Mouse (Mus musculus) T-helper 17 cell (primary cell): ENCODE data around the gene Catsperd.

Experiments used
- in situ Hi-C, 2 experiments: fragments of 300-600 bp; cut with MboI, MseI; formaldehyde crosslinking; loops; 1 replicate in 1 of 2; 2 replicates in 1 of 2; pipeline ENCODE4 v1.15.1; 2025; ENCODE audit warnings: high pct_unique_total_duplicates in 2 of 2

Gene Catsperd

DNA sequence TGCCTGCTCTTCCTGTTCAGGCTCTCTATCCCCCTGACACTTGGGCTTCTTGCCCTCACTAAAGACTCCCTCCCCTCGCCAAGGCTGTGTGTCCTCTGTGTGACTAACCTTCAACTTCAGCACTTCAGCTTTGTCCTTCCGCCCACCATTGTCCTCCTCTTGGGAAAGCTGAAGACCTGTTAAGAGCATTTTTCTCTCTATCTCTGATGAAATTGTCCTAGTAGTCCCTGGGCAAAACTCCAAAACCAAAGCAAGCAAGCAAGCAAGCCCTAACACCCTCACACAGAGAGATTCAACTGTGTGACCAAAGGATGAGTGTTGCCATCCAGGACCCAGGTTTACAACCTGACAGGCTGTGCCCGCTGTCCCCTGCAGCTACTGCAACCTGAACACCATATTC, 35.7 kb downstream of the Catsperd start:
- in situ Hi-C loops, result no loop called here

- in situ Hi-C loops, result no loop called here
Measured at GRCm38 (mm10) chr17:56664333-56664732, 36.4 kb downstream of the Catsperd start.

DNA sequence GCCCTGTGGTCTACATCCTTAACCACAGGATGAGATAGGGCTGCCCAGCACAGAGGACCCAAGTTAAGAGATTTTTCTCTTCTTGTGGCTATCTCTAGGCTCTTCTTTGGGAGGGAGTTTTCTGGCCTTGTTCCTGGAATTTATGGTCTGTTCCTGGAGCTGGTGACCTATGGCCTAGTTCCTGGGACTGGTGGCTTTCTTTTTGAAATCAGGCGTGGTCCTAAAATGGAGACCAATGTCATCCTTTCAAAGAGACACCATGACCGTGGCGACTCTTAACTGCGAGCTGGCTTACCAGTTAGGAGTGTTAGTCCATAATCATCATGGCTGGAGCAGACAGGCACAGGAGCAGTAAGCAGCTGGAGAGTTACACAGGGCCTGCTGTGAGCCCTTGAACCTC, 38.4 kb downstream of the Catsperd start:
- in situ Hi-C loops, result loop anchor here (5.0 kb wide), 2 partner anchors 39 to 49 kb away; partner anchors contain the start of genes Catsperd (in 1 of the 2) and Lonp1 (in 1 of the 2)

DNA sequence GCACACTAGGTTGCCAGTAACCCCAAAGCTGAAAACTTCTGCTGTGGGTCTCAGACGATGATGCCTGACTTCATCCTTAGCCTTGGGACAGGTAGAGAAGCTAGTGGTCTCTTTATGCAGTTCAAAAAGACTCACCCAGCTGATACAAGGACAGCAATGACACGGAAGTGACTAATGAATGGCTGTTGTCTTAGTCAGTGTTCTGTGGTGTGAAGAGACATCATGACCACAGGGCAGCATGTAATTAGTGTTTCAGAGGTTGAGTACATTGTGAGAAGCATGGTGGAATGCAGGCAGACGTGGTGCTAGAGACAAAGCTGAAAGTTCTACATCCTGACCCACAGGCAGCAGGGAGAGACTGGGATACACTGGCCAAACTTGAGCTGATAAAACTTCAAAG, 39.6 kb downstream of the Catsperd start:
- in situ Hi-C loops, result loop anchor here (5.0 kb wide), 2 partner anchors 40 to 50 kb away; partner anchors contain the start of genes Catsperd (in 1 of the 2) and Lonp1 (in 1 of the 2)

GRCm38 (mm10) chr17:56668384-56669144, 40.6 kb downstream of the Catsperd start:
- in situ Hi-C loops, result loop anchor here (5.0 kb wide), 2 partner anchors 41 to 51 kb away; partner anchors contain the start of genes Catsperd (in 1 of the 2) and Lonp1 (in 1 of the 2)

DNA sequence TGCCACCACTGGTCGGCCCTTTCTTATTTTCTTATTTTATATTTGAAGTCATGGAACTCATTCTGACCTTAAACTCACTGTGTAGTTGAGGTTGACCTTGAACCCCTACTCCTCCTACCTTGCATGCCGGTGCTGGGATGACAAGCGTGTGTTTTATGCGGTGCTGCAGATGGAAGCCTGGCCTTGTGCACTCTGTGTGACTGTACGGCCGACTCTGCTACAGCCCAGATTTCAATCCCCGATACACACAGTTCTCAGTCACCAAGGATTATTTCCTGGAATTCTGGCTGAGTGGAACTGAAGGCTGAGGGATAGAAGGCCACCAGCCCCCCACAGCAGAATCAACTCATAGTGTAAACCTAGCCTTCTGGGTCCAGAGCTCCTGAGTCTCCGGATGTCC, 41.8 kb downstream of the Catsperd start:
- in situ Hi-C loops, result loop anchor here (5.0 kb wide), 2 partner anchors 42 to 52 kb away; partner anchors contain the start of genes Catsperd (in 1 of the 2) and Lonp1 (in 1 of the 2)

DNA sequence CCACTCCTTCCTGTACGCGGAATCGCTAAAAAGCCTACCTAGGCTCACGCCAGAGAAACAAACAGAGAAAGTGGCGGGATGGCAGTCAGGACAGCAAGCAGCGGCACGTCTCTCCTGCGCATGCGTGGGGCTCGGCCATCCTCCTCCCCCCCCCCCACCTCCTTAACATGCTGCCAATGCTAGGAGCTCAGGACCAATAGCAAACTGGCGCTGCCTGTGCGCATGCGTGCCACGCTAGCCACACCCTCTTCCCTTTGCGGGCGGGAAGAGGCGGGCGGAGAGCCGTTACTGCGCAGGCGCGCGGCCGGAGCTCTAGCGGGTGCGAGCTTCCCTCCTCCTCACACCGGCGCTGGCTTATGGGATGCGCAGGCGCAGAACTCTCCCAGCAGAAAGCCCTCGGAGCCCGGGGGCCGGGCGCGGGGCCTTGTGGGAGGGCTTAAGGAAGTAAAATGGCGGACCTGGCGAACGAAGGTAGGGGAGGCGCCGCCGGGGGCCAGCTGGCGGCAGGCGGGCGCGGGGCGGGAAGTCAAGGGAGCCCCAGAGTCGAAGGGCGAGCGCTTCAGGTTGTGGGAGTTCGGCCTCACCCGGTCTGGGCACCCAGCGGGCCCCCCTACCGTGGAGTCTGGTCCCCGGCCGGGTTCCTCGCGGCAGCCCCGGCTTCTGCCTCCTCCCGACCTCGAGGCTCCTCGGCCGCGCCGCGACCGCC, 45.2 kb downstream of the Catsperd start, which contains the start of gene Ranbp3:
Gene Ranbp3, plus strand, starts transcription at position 354 of the 706 bp plus-strand sequence.
- in situ Hi-C loops, result no loop called here

DNA sequence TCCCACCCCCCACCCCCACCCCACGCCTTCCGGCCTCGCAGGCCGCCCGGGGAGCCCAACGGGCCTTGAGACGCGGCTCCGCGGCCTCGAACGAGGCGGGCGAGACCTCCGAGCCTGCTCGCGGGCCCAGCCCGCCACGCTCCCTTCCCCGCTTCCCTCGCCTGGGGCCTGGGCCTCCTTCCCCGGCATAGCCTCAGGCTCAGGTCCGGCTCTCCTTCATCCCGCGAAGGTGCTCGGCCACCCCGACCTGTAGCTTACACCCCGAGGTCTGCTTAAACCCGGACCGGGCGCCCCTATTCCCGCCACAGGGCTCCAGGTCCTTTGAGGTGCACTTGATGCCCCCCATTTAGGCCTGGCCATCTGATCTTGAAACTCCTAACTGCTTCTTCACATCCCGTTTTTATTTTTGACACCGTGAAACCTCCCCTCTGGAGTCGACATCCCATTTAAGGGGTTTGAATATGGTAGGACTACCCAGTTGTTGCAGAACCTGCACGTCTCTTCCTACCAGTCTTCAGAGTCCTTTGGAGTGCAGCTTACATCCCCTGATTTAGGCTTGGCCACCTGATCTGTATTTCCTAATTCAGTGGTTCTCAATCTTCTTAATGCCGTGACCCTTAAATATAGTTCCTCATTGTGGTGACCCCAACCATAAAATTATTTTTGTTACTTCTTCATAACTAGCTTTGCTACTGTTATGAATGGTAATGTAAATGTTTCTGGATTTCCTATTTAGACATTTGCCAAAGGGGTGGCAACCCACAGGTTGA, 45.9 kb downstream of the Catsperd start:
- in situ Hi-C loops, result no loop called here

- in situ Hi-C loops, result no loop called here
Measured at GRCm38 (mm10) chr17:56681791-56682190, 53.8 kb downstream of the Catsperd start.

GRCm38 (mm10) chr17:56682880-56683279, 54.9 kb downstream of the Catsperd start:
- in situ Hi-C loops, result no loop called here

GRCm38 (mm10) chr17:56683546-56684140, 55.7 kb downstream of the Catsperd start:
- in situ Hi-C loops, result no loop called here

DNA sequence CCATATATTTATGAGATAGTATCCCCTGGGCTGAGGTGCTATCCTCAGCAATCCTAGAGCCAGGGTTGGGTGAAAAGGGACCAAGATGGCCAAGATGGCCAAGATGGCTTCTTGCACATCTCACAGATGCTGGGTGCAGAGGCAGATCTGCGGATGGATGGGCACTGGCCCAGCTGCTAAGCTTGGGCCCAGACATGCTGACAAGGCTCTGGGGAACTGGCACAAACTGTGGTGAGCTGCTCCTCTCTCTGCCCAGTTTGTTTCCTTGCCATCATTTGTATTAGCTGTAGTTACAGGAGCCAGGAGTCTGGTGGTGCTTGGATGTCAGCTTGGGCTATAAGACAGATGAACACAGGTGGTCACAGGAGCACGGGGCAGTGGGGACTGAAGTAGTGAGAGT, 56.7 kb downstream of the Catsperd start:
- in situ Hi-C loops, result no loop called here

- in situ Hi-C loops, result no loop called here
Measured at GRCm38 (mm10) chr17:56686801-56687200, 58.9 kb downstream of the Catsperd start.

DNA sequence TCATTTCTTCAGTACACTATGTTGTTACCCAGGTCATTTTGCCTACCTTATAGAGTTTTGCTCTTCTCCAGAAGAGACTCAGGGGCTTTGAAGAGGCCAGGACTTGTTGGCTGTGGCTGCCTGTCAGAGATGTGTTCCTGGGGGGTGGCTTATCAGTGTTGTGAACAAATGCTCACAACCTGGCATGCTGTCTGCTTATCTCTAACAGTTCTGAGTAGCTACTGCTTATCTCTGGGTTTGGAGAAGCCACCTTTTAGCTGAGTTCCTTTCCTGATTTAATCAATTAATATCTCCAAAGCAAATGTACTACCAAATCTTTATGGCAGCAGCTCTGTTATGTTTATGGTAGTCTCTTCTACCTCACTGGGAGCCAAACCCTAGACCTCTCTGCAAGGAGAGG, 60.1 kb downstream of the Catsperd start:
- in situ Hi-C loops, result no loop called here

DNA sequence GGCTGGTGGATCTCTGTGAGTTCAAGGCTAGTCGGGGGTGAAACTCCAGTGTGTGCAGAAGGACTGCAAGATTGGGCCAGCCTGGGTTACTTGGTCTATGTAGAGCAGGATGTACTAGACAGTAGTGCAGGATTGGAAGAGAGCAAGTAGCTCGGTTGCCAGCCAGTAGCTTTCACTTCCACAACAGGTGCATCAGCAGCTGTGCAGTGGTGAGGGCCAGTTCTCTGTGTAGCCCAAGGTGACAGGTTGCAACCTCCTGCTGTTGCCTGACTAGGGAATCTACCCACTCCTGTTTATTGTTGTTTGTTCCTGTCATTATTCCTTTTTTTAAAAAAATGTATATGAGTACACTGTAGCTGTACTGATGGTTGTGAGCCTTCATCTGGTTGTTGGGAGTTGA, 60.7 kb downstream of the Catsperd start:
- in situ Hi-C loops, result no loop called here

GRCm38 (mm10) chr17:56693395-56693794, 65.5 kb downstream of the Catsperd start:
- in situ Hi-C loops, result no loop called here

- in situ Hi-C loops, result no loop called here
Measured at GRCm38 (mm10) chr17:56693851-56694310, 65.9 kb downstream of the Catsperd start.

DNA sequence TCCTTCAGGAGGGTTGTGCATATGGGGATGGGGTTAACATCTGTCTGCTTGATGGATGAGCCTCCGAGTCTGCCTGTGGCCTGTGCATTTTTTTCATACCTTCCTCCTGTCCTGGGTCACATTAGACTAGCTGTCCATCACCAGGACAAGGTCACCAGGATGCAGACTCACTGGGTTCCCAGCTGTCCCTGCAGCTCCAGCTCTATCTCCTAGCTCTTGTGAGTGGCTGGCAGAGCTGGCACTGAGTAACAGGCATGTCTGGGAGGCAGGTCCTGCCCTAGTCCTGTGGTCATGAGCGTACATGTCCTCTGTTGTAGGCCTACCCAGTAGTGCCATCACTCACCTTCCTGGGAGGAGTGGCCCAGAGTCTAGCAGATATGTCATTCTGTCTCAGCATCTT, 72.5 kb downstream of the Catsperd start:
- in situ Hi-C loops, result no loop called here

- in situ Hi-C loops, result no loop called here
Measured at GRCm38 (mm10) chr17:56703038-56703437, 75.1 kb downstream of the Catsperd start.

DNA sequence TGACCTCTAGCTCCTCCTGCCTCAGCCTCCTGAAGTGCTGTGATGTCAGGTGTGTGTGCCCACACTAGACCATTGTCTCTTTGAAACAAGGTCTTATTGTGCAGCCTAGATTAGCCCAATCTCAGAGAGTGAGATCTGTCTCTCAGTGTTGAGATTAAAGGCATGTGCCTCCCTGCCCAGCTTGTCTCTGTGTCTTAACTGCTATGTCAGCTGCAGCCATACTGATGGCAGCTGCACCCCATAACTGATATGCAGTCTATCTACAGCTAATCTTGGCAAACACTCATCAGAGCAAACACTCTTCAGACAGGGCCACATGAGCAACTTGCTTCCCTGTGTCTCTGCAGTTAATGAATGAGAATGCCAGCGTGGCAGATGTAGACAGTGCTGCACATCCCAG, 78.6 kb downstream of the Catsperd start:
- in situ Hi-C loops, result no loop called here

DNA sequence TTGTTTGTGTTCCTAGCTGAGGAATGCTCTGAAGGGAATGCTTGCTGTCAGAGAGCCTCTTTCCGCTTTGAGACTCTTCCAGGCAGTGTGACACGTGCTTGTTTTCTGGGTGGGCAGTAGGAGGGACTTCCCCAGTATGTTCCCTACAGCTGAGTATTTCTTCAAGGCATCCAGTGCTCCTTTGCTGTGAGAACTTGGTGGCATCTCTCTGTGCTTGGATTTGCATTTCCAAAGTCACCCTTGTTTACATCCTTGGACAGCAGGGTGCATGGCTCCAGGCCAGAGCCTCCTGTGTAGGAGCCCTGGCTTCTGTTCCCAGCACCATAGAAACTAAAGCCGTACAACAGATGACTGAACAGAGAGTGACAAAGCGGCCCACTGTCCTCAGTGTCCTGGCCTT, 80.7 kb downstream of the Catsperd start:
- in situ Hi-C loops, result no loop called here
